Mouse (Mus musculus) kidney, adult 11 months (tissue): ENCODE data around the gene Xab2.

Source experiments
- DNase-seq: peaks from one replicate; pipeline ENCODE4 v3.0.0; 2022

The Xab2 gene

GRCm38 (mm10) chr8:3621199-3621970 lies at the start of gene Xab2, which contains the start of gene Pet100:
TSS of gene Xab2 (minus strand) at chr8:3621316.
TSS of gene Pet100 (plus strand) at chr8:3621548.
- DNase-seq, result peak; percentile 100

- DNase-seq, result no peak
Measured at GRCm38 (mm10) chr8:3670388-3670787, 49.3 kb upstream of the Xab2 start.

- no peak for DNase-seq
Measured at GRCm38 (mm10) chr8:3665507-3665906, 44.4 kb upstream of the Xab2 start, which contains the start of gene Mcemp1. TSS of gene Mcemp1 (plus strand) at chr8:3665754.

GRCm38 (mm10) chr8:3664405-3664804 lies 43.3 kb upstream of the Xab2 start:
- DNase-seq, result no peak

GRCm38 (mm10) chr8:3660889-3661288 lies 39.8 kb upstream of the Xab2 start:
- DNase-seq, result no peak

GRCm38 (mm10) chr8:3656725-3657381 lies 35.7 kb upstream of the Xab2 start:
- no peak for DNase-seq

GRCm38 (mm10) chr8:3655526-3655925 lies 34.4 kb upstream of the Xab2 start, which contains the start of gene Retn:
TSS of gene Retn (plus strand) at chr8:3655770.
- DNase-seq, result no peak

- no peak for DNase-seq
Measured at GRCm38 (mm10) chr8:3654726-3655508, 33.8 kb upstream of the Xab2 start.

- no peak for DNase-seq
Measured at GRCm38 (mm10) chr8:3652845-3653244, 31.7 kb upstream of the Xab2 start.

GRCm38 (mm10) chr8:3648990-3649389 lies 27.9 kb upstream of the Xab2 start:
- no peak for DNase-seq

- no peak for DNase-seq
Measured at GRCm38 (mm10) chr8:3648268-3648667, 27.2 kb upstream of the Xab2 start.

GRCm38 (mm10) chr8:3647561-3647960 lies 26.4 kb upstream of the Xab2 start:
- no peak for DNase-seq

GRCm38 (mm10) chr8:3646824-3647531 lies 25.9 kb upstream of the Xab2 start:
- DNase-seq, result no peak

- DNase-seq, result peak; percentile 64
Measured at GRCm38 (mm10) chr8:3645804-3646203, 24.7 kb upstream of the Xab2 start.

- DNase-seq, result no peak
Measured at GRCm38 (mm10) chr8:3631478-3631875, 10.4 kb upstream of the Xab2 start.

GRCm38 (mm10) chr8:3630647-3631477 lies 9.7 kb upstream of the Xab2 start, which contains the start of gene Stxbp2:
TSS of gene Stxbp2 (plus strand) at chr8:3630955.
- peak; percentile 83 for DNase-seq

- peak; percentile 42 for DNase-seq
Measured at GRCm38 (mm10) chr8:3628014-3628413, 6.9 kb upstream of the Xab2 start.

- DNase-seq, result no peak
Measured at GRCm38 (mm10) chr8:3626971-3627370, 5.9 kb upstream of the Xab2 start.

- no peak for DNase-seq
Measured at GRCm38 (mm10) chr8:3625445-3625844, 4.3 kb upstream of the Xab2 start, which contains the start of gene Pcp2. TSS of gene Pcp2 (minus strand) at chr8:3625545.

- no peak for DNase-seq
Measured at GRCm38 (mm10) chr8:3622119-3622518, 1.0 kb upstream of the Xab2 start.

GRCm38 (mm10) chr8:3609816-3610150 lies 11.3 kb downstream of the Xab2 start:
- peak; percentile 91 for DNase-seq
